Mouse (Mus musculus) small intestine, adult 2 months (tissue): Measurements from ENCODE around the gene Vmn1r88.

ENCODE experiments used
- CTCF ChIP-seq: fragments of 200-500 bp; IDR thresholded peaks from 2 replicates; pipeline ENCODE4 v1.5.1; 2012; ENCODE audit warnings: low read depth, mild to moderate bottlenecking, control low read depth, inconsistent platforms, low read length, moderate library complexity, mixed read lengths; ENCODE audit not compliant: insufficient replicate concordance, insufficient read length; ENCODE audit errors: extremely low read depth
- POLR2A ChIP-seq: fragments of 200-500 bp; IDR thresholded peaks from 2 replicates; pipeline ENCODE4 v1.6.1; 2012; ENCODE audit warnings: low read depth, mild to moderate bottlenecking, control low read depth, inconsistent platforms, low read length, moderate library complexity

DNA sequence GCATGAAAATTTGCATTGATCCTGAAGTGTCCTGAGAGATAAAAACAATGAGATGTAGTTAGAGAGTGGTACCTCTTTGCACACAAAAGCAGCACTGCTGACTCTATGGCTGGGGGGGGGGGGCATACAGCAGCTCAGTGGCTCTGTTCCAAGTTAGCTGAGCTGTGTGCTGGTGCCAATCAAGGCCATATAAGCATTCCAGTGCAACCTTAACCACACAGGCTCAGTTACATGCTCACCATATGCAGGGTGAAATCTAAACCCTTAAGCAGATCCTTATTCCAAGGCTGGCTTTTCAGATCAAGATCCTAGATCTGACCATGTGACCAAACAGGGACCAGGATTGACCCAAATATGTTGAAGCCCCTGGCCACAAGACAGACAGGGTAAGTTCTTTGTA lies 22.0 kb upstream of the Vmn1r88 start:
- TF ChIP-seq POLR2A (no peak), CTCF (no peak)
